Mouse (Mus musculus) cerebellum, adult 18-20 months (tissue): ENCODE results near the gene Bag5.
"Not testable (repeated sequence)": the region's sequence is repeated elsewhere in the genome, so short reads cannot be mapped to it uniquely, and the experiment has no call there.

ENCODE experiments used
- DNase-seq, 2 experiments: peaks; one replicate each; pipeline ENCODE4 v3.0.0; 2021

The Bag5 gene

GRCm38 (mm10) chr12:111713004-111713651, at the start of gene Bag5, which contains the start of gene Apopt1:
Bag5 (minus strand) TSS chr12:111713257.
Apopt1 (plus strand) TSS chr12:111713261.
- DNase-seq, result peak; percentile 89 to 95

GRCm38 (mm10) chr12:111760306-111760908, 47.4 kb upstream of the Bag5 start:
- DNase-seq, result no peak

- peak; percentile 77 to 81 for DNase-seq
Observed at GRCm38 (mm10) chr12:111759176-111760061, 46.4 kb upstream of the Bag5 start.

- peak; percentile 73 to 94 for DNase-seq
Observed at GRCm38 (mm10) chr12:111758381-111759175, 45.5 kb upstream of the Bag5 start, which contains the start of gene Klc1. Klc1 (plus strand) TSS chr12:111758849.

- peak in 1 of 2 experiments; percentile 43 for DNase-seq
Observed at GRCm38 (mm10) chr12:111757561-111758325, 44.7 kb upstream of the Bag5 start.

- DNase-seq, result no peak
Observed at GRCm38 (mm10) chr12:111756698-111757082, 43.6 kb upstream of the Bag5 start.

- DNase-seq, result no peak
Observed at GRCm38 (mm10) chr12:111756082-111756697, 43.1 kb upstream of the Bag5 start.

- no peak for DNase-seq
Observed at GRCm38 (mm10) chr12:111755231-111755630, 42.2 kb upstream of the Bag5 start.

GRCm38 (mm10) chr12:111754710-111755109, 41.7 kb upstream of the Bag5 start:
- DNase-seq, result no peak

GRCm38 (mm10) chr12:111753347-111753746, 40.3 kb upstream of the Bag5 start:
- no peak for DNase-seq

GRCm38 (mm10) chr12:111752491-111752890, 39.4 kb upstream of the Bag5 start:
- no peak for DNase-seq

- no peak for DNase-seq
Observed at GRCm38 (mm10) chr12:111750739-111751138, 37.7 kb upstream of the Bag5 start.

GRCm38 (mm10) chr12:111747421-111747820, 34.4 kb upstream of the Bag5 start:
- DNase-seq, result no peak

GRCm38 (mm10) chr12:111746091-111746490, 33.0 kb upstream of the Bag5 start:
- peak in 1 of 2 experiments; percentile 47 for DNase-seq

- no peak for DNase-seq
Observed at GRCm38 (mm10) chr12:111745274-111745673, 32.2 kb upstream of the Bag5 start.

- peak in 1 of 2 experiments; percentile 20 for DNase-seq
Observed at GRCm38 (mm10) chr12:111743981-111744423, 30.9 kb upstream of the Bag5 start.

GRCm38 (mm10) chr12:111743419-111743818, 30.4 kb upstream of the Bag5 start:
- DNase-seq, result no peak

GRCm38 (mm10) chr12:111741338-111741737, 28.3 kb upstream of the Bag5 start:
- DNase-seq, result no peak

GRCm38 (mm10) chr12:111738754-111739153, 25.7 kb upstream of the Bag5 start:
- DNase-seq, result peak; percentile 78 to 79

- no peak for DNase-seq
Observed at GRCm38 (mm10) chr12:111737370-111737769, 24.3 kb upstream of the Bag5 start.

GRCm38 (mm10) chr12:111736676-111737075, 23.6 kb upstream of the Bag5 start:
- DNase-seq, result not testable (repeated sequence)
